Mouse (Mus musculus) intestine, embryonic 15.5 days (tissue): ENCODE data around the gene Efhc1. TPM values are rescaled to one million over a fixed set of nuclear protein-coding genes. Genes with fewer than 3 reads are reported as not detected.

Experiments
- ATAC-seq: fragments of 200-750 bp; cut with Nextera tagmentation; 2 replicates; pipeline ENCODE4 v1.8.0; 2017; ENCODE audit warnings: moderate TSS enrichment, moderate library complexity
- H3K27ac ChIP-seq: fragments of 300-500 bp; sonication (generic); 2 replicates; pipeline ENCODE4 v1.5.1; 2015; ENCODE audit warnings: mild to moderate bottlenecking, inconsistent platforms
- H3K27me3 ChIP-seq: fragments of 300-500 bp; sonication (generic); replicated peaks from 2 replicates; pipeline ENCODE4 v1.6.1; 2015; ENCODE audit warnings: inconsistent platforms
- H3K36me3 ChIP-seq: fragments of 300-500 bp; sonication (generic); 2 replicates; pipeline ENCODE4 v1.6.1; 2015; ENCODE audit warnings: inconsistent platforms
- H3K4me1 ChIP-seq: fragments of 300-500 bp; sonication (generic); replicated peaks from 2 replicates; pipeline ENCODE4 v1.6.1; 2015; ENCODE audit warnings: inconsistent platforms
- H3K4me2 ChIP-seq: fragments of 300-500 bp; sonication (generic); replicated peaks from 2 replicates; pipeline ENCODE4 v1.6.1; 2015; ENCODE audit warnings: mild to moderate bottlenecking, inconsistent platforms
- H3K4me3 ChIP-seq: fragments of 300-500 bp; sonication (generic); replicated peaks from 2 replicates; pipeline ENCODE4 v1.5.1; 2015; ENCODE audit warnings: inconsistent platforms
- H3K9ac ChIP-seq: fragments of 300-500 bp; sonication (generic); 2 replicates; pipeline ENCODE4 v1.6.1; 2015; ENCODE audit warnings: inconsistent platforms
- H3K9me3 ChIP-seq: fragments of 300-500 bp; sonication (generic); 2 replicates; pipeline ENCODE4 v1.6.1; 2016; ENCODE audit warnings: inconsistent platforms
- WGBS: fragments of 180-500 bp; shearing (Covaris S2); methylation state at CpG from one replicate; pipeline ENCODE4 v1.1.7; 2015; 5-methylcytosine and 5-hydroxymethylcytosine counted together
- polyA plus RNA-seq: library from polyadenylated mRNA; unstranded; fragments of >200 nt; fragmentation: Nextera tagmentation; extraction: Ambion mirVana; gene quantifications from 2 replicates; pipeline ENCODE4 v1.2.1, GENCODE M21; 2015

Gene Efhc1
- polyA plus RNA-seq, 1 experiment from 2014 or later, result 2.2 TPM

- H3K27me3 ChIP-seq, result no peaks in the 10 kb centered on the region
- H3K9me3 ChIP-seq, result no peaks in the 10 kb centered on the region
- peak; percentile 41 for ATAC-seq
- no peak overlapping the region for H3K27ac ChIP-seq
- no peaks in the 10 kb centered on the region for H3K4me1 ChIP-seq
- WGBS, result 71% methylated on average over 17 of the region's 17 CpGs
- no peak overlapping the region for H3K9ac ChIP-seq
- 0 out of 2 replicates have a peak, but pooled peaks cover 5% of the 10 kb centered on the region for H3K36me3 ChIP-seq
- H3K4me2 ChIP-seq, result no peak overlapping the region
- H3K4me3 ChIP-seq, result no peak overlapping the region
Measured at GRCm38 (mm10) chr1:20996603-20997327, 45.3 kb downstream of the Efhc1 start.

GRCm38 (mm10) chr1:20997328-20997689 lies 45.9 kb downstream of the Efhc1 start:
- Histone ChIP-seq H3K27me3 (no peaks in the 10 kb centered on the region), H3K36me3 (0 out of 2 replicates have a peak, but pooled peaks cover 8% of the 10 kb centered on the region), H3K27ac (no peak overlapping the region), H3K9me3 (no peaks in the 10 kb centered on the region), H3K4me2 (no peak overlapping the region), H3K4me3 (no peak overlapping the region), H3K9ac (no peak overlapping the region), H3K4me1 (no peaks in the 10 kb centered on the region)
- ATAC-seq, result peak; percentile 45; the same call in 1 of the 2 replicates
- 75% methylated on average over 2 of the region's 2 CpGs for WGBS

DNA sequence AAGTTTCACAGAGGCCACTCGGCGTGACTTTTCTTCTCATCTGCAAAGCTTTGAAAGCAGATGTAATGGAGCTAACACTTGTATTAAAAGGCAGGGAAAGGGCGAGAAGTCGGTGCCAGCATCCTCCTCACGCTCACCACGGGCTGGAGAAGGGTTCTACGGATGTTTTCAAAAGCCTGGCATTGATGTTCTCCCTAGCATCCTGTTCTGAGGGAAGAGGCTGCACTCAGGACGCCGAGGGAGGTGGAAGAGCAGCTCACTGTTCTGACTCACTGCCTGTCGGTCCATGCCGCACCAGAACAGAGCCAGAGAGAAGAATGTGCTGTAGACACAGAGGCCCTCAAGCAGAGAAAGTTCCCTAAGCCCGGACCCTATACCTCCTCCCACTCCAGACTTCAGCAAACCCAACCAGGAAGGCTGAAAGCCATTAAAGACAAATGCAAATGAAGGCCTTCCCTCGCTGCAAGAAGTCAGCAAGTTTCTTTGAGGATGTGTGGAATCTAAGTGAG lies 46.5 kb downstream of the Efhc1 start:
- no peaks in the 10 kb centered on the region for H3K27me3 ChIP-seq
- no peaks in the 10 kb centered on the region for H3K4me1 ChIP-seq
- no peak overlapping the region for H3K4me3 ChIP-seq
- 57% methylated on average over 13 of the region's 13 CpGs for WGBS
- ATAC-seq, result no peak
- no peak overlapping the region for H3K27ac ChIP-seq
- H3K36me3 ChIP-seq, result 0 out of 2 replicates have a peak, but pooled peaks cover 8% of the 10 kb centered on the region
- no peak overlapping the region for H3K4me2 ChIP-seq
- no peak overlapping the region for H3K9ac ChIP-seq
- no peaks in the 10 kb centered on the region for H3K9me3 ChIP-seq

GRCm38 (mm10) chr1:21002246-21003142 lies 51.1 kb downstream of the Efhc1 start:
- ATAC-seq, result no peak
- Histone ChIP-seq H3K4me1 (no peaks in the 10 kb centered on the region), H3K27ac (no peak overlapping the region), H3K9ac (no peak overlapping the region), H3K4me3 (no peak overlapping the region), H3K4me2 (no peak overlapping the region), H3K36me3 (peaks cover 8% of the 10 kb centered on the region; the same call in 1 of the 2 replicates), H3K9me3 (no peaks in the 10 kb centered on the region), H3K27me3 (no peaks in the 10 kb centered on the region)
- 87% methylated on average over 14 of the region's 14 CpGs for WGBS

DNA sequence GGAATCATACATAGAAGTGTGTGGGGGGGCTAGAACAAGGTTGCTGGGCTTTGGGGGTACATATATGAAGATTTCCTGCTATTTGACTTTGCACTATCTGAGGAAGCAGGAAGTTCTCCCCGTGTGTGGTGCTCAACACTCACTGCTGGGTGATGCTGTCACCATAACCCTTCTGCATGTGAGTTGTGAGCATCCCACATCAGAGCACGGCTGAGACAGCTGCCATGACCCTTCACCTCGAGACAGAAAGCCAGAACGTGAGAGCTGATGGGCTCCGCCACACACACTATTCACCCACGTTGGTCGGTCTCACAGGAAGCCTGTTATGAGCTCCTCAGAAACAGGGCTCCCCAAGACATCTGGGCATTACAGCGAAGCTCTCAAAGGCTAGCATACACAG lies 53.2 kb downstream of the Efhc1 start:
- no peak overlapping the region for H3K27ac ChIP-seq
- no peaks in the 10 kb centered on the region for H3K9me3 ChIP-seq
- no peaks in the 10 kb centered on the region for H3K27me3 ChIP-seq
- peaks cover 8% of the 10 kb centered on the region; the same call in 1 of the 2 replicates for H3K36me3 ChIP-seq
- no peak overlapping the region for H3K9ac ChIP-seq
- 0 out of 2 replicates have a peak, but pooled peaks cover 6% of the 10 kb centered on the region for H3K4me1 ChIP-seq
- H3K4me2 ChIP-seq, result no peak overlapping the region
- H3K4me3 ChIP-seq, result no peak overlapping the region
- no peak for ATAC-seq
- 82% methylated on average over 8 of the region's 8 CpGs for WGBS

GRCm38 (mm10) chr1:21006775-21007174 lies 55.3 kb downstream of the Efhc1 start:
- H3K4me2 ChIP-seq, result no peak overlapping the region
- no peaks in the 10 kb centered on the region for H3K9me3 ChIP-seq
- no peak overlapping the region for H3K4me3 ChIP-seq
- no peak overlapping the region for H3K27ac ChIP-seq
- no peaks in the 10 kb centered on the region for H3K27me3 ChIP-seq
- H3K4me1 ChIP-seq, result 0 out of 2 replicates have a peak, but pooled peaks cover 6% of the 10 kb centered on the region
- H3K9ac ChIP-seq, result no peak overlapping the region
- no peak for ATAC-seq
- peaks cover 7% of the 10 kb centered on the region; the same call in 1 of the 2 replicates for H3K36me3 ChIP-seq
- 80% methylated on average over 5 of the region's 5 CpGs for WGBS

- no peak overlapping the region for H3K4me2 ChIP-seq
- no peaks in the 10 kb centered on the region for H3K9me3 ChIP-seq
- H3K4me1 ChIP-seq, result 0 out of 2 replicates have a peak, but pooled peaks cover 6% of the 10 kb centered on the region
- 0 out of 2 replicates have a peak, but pooled peaks have one; percentile 28 for ATAC-seq
- H3K36me3 ChIP-seq, result peaks cover 4% of the 10 kb centered on the region; the same call in 1 of the 2 replicates
- no peak overlapping the region for H3K9ac ChIP-seq
- no peak overlapping the region for H3K4me3 ChIP-seq
- 66% methylated on average over 7 of the region's 7 CpGs for WGBS
- no peak overlapping the region for H3K27ac ChIP-seq
- H3K27me3 ChIP-seq, result no peaks in the 10 kb centered on the region
Measured at GRCm38 (mm10) chr1:21007941-21008701, 56.7 kb downstream of the Efhc1 start.

DNA sequence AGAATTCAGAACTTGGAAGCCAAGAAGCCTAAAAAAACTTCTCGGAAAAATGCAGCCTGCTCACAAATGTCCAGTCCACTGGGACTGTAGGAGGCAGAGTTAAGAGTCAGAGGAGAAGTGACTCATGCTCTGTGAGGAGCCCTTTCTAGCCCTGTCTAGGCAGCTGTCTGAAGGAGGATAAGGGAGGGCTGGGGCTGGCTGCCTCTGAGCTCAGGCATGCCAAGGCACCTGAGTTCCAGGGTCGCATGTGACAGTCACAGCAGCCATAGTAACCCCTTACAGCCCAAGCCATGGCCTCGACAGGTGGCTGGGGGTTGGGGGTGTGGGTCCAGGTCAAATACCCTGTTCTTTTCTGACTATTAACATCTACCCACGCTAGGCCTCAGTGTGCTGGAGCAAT lies 57.5 kb downstream of the Efhc1 start:
- Histone ChIP-seq H3K4me1 (0 out of 2 replicates have a peak, but pooled peaks cover 6% of the 10 kb centered on the region), H3K4me3 (no peak overlapping the region), H3K9ac (no peak overlapping the region), H3K27ac (no peak overlapping the region), H3K4me2 (no peak overlapping the region), H3K36me3 (peaks cover 4% of the 10 kb centered on the region; the same call in 1 of the 2 replicates), H3K9me3 (no peaks in the 10 kb centered on the region), H3K27me3 (no peaks in the 10 kb centered on the region)
- 70% methylated on average over 4 of the region's 4 CpGs for WGBS
- ATAC-seq, result no peak

- WGBS, result 74% methylated on average over 6 of the region's 6 CpGs
- no peak overlapping the region for H3K9ac ChIP-seq
- 0 out of 2 replicates have a peak, but pooled peaks cover 4% of the 10 kb centered on the region for H3K36me3 ChIP-seq
- H3K27me3 ChIP-seq, result no peaks in the 10 kb centered on the region
- H3K9me3 ChIP-seq, result no peaks in the 10 kb centered on the region
- H3K4me3 ChIP-seq, result no peak overlapping the region
- no peak for ATAC-seq
- H3K4me2 ChIP-seq, result no peak overlapping the region
- H3K4me1 ChIP-seq, result peaks cover 10% of the 10 kb centered on the region; the same call in 1 of the 2 replicates
- H3K27ac ChIP-seq, result no peak overlapping the region; the same call in 1 of the 2 replicates
Measured at GRCm38 (mm10) chr1:21010282-21010800, 58.9 kb downstream of the Efhc1 start.

GRCm38 (mm10) chr1:21014463-21014862 lies 63.0 kb downstream of the Efhc1 start:
- Histone ChIP-seq H3K27me3 (no peaks in the 10 kb centered on the region), H3K4me3 (no peak overlapping the region), H3K27ac (no peak overlapping the region), H3K9ac (no peak overlapping the region), H3K36me3 (0 out of 2 replicates have a peak, but pooled peaks cover 4% of the 10 kb centered on the region), H3K9me3 (no peaks in the 10 kb centered on the region), H3K4me2 (no peak overlapping the region), H3K4me1 (peaks cover 4% of the 10 kb centered on the region; the same call in 1 of the 2 replicates)
- WGBS, result 29% methylated on average over 8 of the region's 8 CpGs
- peak; percentile 94 for ATAC-seq

GRCm38 (mm10) chr1:21023101-21023500 lies 71.7 kb downstream of the Efhc1 start:
- no peak overlapping the region for H3K27ac ChIP-seq
- no peaks in the 10 kb centered on the region for H3K27me3 ChIP-seq
- H3K4me2 ChIP-seq, result no peak overlapping the region
- H3K9ac ChIP-seq, result no peak overlapping the region
- H3K4me3 ChIP-seq, result no peak overlapping the region
- ATAC-seq, result no peak
- H3K9me3 ChIP-seq, result no peaks in the 10 kb centered on the region
- no peaks in the 10 kb centered on the region for H3K36me3 ChIP-seq
- no peaks in the 10 kb centered on the region for H3K4me1 ChIP-seq
- WGBS, result 88% methylated on average over 3 of the region's 3 CpGs
